Mouse (Mus musculus): Measurements from ENCODE around the gene Dock10.

DNA sequence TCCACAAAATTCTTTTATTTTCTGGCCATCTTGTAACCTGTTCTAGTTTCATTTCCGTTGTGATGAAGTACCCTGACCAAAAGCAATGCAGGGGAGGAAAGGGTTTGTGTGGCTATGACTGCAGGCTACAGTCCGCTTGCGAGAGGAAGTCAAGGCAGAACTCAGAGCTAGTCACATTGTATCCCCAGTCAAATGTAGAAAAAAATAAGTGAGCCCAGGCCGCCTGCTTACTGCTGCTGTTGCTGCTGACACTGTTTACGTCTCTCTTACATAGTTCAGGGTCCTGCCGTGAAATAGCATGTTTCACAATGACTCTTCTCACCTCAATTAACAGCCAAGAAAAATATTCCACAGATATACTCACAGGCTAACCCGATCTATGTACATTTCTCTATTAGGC is 87.9 kb downstream of the Dock10 start:
- no peak for TF ChIP-seq CTCF (conservative IDR thresholded peaks at IDR 0.05; ENCODE audit: insufficient read depth, insufficient read length, low read depth, low read length)
- no peak for TF ChIP-seq POLR2A (IDR thresholded peaks at IDR 0.05; ENCODE audit: low read depth, low read length)

Data from kidney, adult 2 months (tissue).